Mouse (Mus musculus): ENCODE measurements around the gene Med13. TPM values are rescaled to one million over a fixed set of nuclear protein-coding genes. Genes with fewer than 3 reads are reported as not detected.

Med13 gene
- polyA plus RNA-seq, 1 experiment from 2014 or later = 10.0 TPM

DNA sequence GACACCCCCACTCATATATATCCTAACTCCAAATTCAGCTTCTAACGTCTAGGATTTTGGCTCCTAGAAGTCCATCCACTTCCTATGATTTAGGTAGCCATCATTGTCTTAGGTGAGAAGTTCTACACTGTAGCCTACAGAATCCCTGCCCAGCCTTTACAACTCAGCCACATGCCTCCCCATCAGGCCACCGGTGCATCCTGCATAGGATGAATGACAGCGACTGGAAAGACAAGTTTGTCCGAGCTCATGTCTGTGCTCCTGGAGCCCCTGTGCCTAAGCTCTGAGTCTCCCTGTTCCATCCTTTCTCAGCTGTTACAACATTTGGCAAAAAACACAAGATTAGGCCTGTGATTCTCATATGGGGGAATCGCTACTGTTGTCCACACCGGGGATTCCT lies 17.7 kb upstream of the Med13 start:
- no peaks in the 10 kb centered on the region for H3K9me3 ChIP-seq
- no peaks in the 10 kb centered on the region for H3K27me3 ChIP-seq
- 94% methylated on average over 6 of the region's 6 CpGs for WGBS
- H3K36me3 ChIP-seq = no peaks in the 10 kb centered on the region
- no peak overlapping the region for H3K27ac ChIP-seq
- no peak overlapping the region for H3K9ac ChIP-seq (replicated peaks)
- no peak for ATAC-seq
- H3K4me1 ChIP-seq (replicated peaks) = no peaks in the 10 kb centered on the region
- H3K4me2 ChIP-seq (replicated peaks) = no peak overlapping the region
- H3K4me3 ChIP-seq (replicated peaks) = no peak overlapping the region

GRCm38 (mm10) chr11:86371266-86371665 lies 13.9 kb upstream of the Med13 start:
- H3K9me3 ChIP-seq = no peaks in the 10 kb centered on the region
- H3K4me1 ChIP-seq (replicated peaks) = no peaks in the 10 kb centered on the region
- no peak overlapping the region for H3K9ac ChIP-seq (replicated peaks)
- 84% methylated on average over 7 of the region's 7 CpGs for whole genome bisulfite sequencing
- no peaks in the 10 kb centered on the region for H3K27me3 ChIP-seq
- no peak overlapping the region for H3K4me2 ChIP-seq (replicated peaks)
- no peak overlapping the region for H3K4me3 ChIP-seq (replicated peaks)
- no peaks in the 10 kb centered on the region for H3K36me3 ChIP-seq
- no peak overlapping the region for H3K27ac ChIP-seq
- no peak for ATAC-seq

GRCm38 (mm10) chr11:86369860-86370259 lies 12.5 kb upstream of the Med13 start:
- no peak overlapping the region for H3K9ac ChIP-seq (replicated peaks)
- H3K27me3 ChIP-seq = no peaks in the 10 kb centered on the region
- H3K4me3 ChIP-seq (replicated peaks) = no peak overlapping the region
- no peaks in the 10 kb centered on the region for H3K36me3 ChIP-seq
- no peak overlapping the region for H3K27ac ChIP-seq
- no peak for ATAC-seq
- 93% methylated on average over 5 of the region's 5 CpGs for WGBS
- no peak overlapping the region for H3K4me2 ChIP-seq (replicated peaks)
- H3K4me1 ChIP-seq (replicated peaks) = no peaks in the 10 kb centered on the region
- H3K9me3 ChIP-seq = no peaks in the 10 kb centered on the region

- Histone ChIP-seq H3K27ac (no peak overlapping the region), H3K4me2 (replicated peaks) (no peak overlapping the region), H3K27me3 (no peaks in the 10 kb centered on the region), H3K36me3 (no peaks in the 10 kb centered on the region), H3K9ac (replicated peaks) (no peak overlapping the region), H3K4me1 (replicated peaks) (no peaks in the 10 kb centered on the region), H3K9me3 (no peaks in the 10 kb centered on the region), H3K4me3 (replicated peaks) (no peak overlapping the region)
- WGBS = 78% methylated on average over 5 of the region's 5 CpGs
- ATAC-seq = no peak
These were observed 11.6 kb upstream of the Med13 start for GRCm38 (mm10) chr11:86369003-86369402.

DNA sequence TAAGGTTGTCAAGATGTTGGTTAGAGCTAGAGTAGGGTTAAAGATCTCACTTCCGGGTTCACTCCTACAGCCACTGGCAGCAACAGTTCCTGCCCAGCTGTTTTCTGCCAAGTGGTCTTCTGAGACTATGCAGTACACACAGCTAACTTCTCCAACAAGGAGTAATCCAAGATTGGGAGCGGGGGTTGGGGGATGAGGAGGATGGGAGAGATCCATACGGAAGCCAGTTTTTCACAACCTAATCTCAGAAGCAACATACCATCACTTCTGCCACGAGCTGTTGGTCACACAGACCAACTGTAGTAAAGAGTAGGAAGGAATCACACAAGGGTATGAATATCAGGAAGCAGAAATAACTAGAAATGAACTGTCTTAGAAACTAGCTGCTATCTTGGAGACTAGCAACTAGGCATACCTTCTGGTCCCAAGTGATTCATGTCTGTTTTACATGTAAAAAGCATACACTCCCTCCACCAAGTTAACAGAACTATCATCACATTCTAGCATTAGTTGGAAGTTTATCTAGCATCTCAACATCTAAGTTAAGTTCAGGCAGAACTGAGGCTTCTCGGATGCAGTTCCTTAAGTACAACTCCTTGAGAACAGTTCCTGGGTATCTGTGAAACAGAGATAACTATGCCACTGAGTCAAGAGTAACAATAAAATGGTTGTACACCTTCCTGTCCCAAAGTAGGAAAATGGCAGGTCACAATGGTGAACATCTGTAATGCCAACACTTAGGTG lies 7.5 kb upstream of the Med13 start:
- ATAC-seq = no peak
- WGBS = 80% methylated on average over 5 of the region's 5 CpGs

DNA sequence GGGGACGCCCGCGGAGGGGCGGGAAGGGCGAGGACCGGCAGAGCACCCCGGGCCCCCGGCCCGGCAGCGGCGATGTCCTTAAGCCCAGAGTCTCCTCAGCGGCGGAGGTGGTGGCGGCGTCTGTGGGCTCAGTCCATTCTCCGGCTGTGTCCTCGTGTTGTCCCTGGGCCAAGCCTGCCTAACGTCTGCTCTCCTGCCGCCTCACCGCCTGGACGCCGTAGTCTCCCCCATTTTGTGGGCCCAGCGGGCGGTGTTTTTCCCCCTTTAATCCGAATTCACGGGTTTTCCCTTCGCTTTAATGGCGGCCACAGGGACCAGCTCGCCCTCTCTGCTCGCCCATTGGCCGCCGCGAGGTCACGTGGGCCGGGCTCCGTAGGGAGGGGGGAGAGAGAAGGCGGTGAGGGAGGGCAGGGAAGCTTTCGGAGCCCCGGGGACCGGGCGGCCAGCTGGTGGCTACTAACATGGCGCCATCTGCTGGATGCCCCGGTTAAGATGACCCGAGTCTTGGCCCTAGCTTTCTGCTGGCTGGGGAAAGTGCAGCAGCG lies 654 bp upstream of the Med13 start:
- H3K4me1 ChIP-seq (replicated peaks) = peaks cover 33% of the 10 kb centered on the region
- no peaks in the 10 kb centered on the region for H3K27me3 ChIP-seq
- ATAC-seq = peak; percentile 97
- H3K4me2 ChIP-seq (replicated peaks) = peak overlapping the region; percentile 87
- H3K4me3 ChIP-seq (replicated peaks) = peak overlapping the region; percentile 97
- no peaks in the 10 kb centered on the region for H3K9me3 ChIP-seq
- peak overlapping the region; percentile 88 for H3K9ac ChIP-seq (replicated peaks)
- H3K36me3 ChIP-seq = peaks cover 8% of the 10 kb centered on the region
- H3K27ac ChIP-seq = peak overlapping the region; percentile 99
- WGBS = under 1% methylated on average over 45 of the region's 45 CpGs

More for the DNA sequence above, 7.5 kb upstream of the Med13 start:
- Histone ChIP-seq H3K4me1 (replicated peaks) (no peaks in the 10 kb centered on the region), H3K4me3 (replicated peaks) (no peak overlapping the region), H3K4me2 (replicated peaks) (no peak overlapping the region), H3K9me3 (no peaks in the 10 kb centered on the region), H3K36me3 (no peaks in the 10 kb centered on the region), H3K27me3 (no peaks in the 10 kb centered on the region), H3K9ac (replicated peaks) (no peak overlapping the region), H3K27ac (no peak overlapping the region)

DNA sequence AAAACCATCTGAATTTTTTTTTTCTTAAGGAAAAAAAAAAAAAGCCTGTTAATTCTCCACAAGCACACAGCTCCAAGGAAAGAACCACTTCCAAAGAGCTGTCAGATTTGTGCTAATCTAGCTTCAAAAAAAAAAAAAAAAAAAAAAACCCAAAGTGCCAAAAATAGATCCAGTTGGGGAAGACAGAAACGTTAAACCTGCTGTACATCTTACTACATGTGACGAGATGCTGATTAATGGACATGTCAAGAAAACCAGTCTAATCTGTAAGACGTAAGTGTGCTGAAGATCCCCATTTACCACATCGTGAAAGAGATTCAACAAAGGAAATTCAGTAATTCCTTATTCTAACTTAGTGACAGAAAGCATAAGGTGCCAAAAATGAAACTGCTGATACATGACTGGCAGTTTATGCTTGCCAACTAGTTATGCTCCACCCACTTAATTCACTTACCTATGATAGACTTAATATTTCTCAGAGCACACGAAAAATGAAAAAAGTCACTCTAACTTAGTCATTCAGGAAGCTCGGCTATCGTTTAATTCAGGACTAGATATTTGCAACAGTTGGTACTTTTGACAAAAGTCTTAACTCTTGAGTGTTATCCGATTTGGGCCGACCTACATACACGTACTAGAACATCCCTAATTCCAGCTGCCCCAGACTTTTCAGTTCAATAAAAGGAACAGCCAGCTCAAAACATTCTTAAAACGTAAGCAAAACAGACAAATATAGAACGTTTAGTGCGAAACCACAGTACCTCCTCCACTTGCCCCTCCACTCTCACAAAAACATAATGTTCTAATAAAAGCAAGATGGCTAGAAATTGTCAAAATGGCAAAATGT lies 1.2 kb downstream of the Med13 start:
- Histone ChIP-seq H3K9me3 (no peaks in the 10 kb centered on the region), H3K27ac (no peak overlapping the region), H3K4me3 (replicated peaks) (peak overlapping the region; percentile 97), H3K4me2 (replicated peaks) (peak overlapping the region; percentile 87), H3K27me3 (no peaks in the 10 kb centered on the region), H3K36me3 (peaks cover 8% of the 10 kb centered on the region), H3K4me1 (replicated peaks) (peaks cover 47% of the 10 kb centered on the region), H3K9ac (replicated peaks) (peak overlapping the region; percentile 88)
- WGBS = 10% methylated on average over 13 of the region's 13 CpGs
- no peak for ATAC-seq

DNA sequence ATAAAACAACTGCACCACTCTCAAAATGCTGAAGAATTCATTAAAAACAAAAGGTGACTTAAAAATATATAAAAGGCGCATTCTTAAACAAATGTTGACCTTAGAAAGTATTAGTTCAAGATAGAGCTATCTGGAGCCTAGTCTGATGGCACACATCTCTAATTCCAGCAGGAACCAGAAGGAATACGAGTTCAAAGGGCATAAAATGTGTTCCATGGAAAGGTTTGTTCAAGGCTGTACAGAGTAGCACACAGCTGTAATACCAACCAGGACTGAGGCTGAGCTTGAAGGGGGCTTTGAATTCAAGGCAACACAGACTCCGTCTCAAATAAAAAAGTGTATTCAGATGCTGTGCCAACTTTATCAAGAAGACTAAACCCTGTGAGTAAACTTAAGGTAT lies 3.8 kb downstream of the Med13 start:
- Histone ChIP-seq H3K27ac (no peak overlapping the region), H3K36me3 (peaks cover 8% of the 10 kb centered on the region), H3K4me3 (replicated peaks) (no peak overlapping the region), H3K4me1 (replicated peaks) (peaks cover 55% of the 10 kb centered on the region), H3K4me2 (replicated peaks) (no peak overlapping the region; the same call in 1 of the 2 replicates), H3K9me3 (no peaks in the 10 kb centered on the region), H3K27me3 (no peaks in the 10 kb centered on the region), H3K9ac (replicated peaks) (no peak overlapping the region)
- ATAC-seq = no peak
- 80% methylated on average over 3 of the region's 3 CpGs for WGBS

- Histone ChIP-seq H3K4me3 (replicated peaks) (no peak overlapping the region), H3K9ac (replicated peaks) (no peak overlapping the region), H3K9me3 (no peaks in the 10 kb centered on the region), H3K4me2 (replicated peaks) (0 out of 2 replicates have a peak overlapping the region, but pooled peaks have one; percentile 9), H3K27ac (no peak overlapping the region), H3K27me3 (no peaks in the 10 kb centered on the region), H3K36me3 (peaks cover 8% of the 10 kb centered on the region), H3K4me1 (replicated peaks) (peaks cover 55% of the 10 kb centered on the region)
- 22% methylated on average over 3 of the region's 3 CpGs for WGBS
- 0 out of 2 replicates have a peak, but pooled peaks have one; percentile 62 for ATAC-seq
These were observed 5.6 kb downstream of the Med13 start for GRCm38 (mm10) chr11:86351766-86352315.

DNA sequence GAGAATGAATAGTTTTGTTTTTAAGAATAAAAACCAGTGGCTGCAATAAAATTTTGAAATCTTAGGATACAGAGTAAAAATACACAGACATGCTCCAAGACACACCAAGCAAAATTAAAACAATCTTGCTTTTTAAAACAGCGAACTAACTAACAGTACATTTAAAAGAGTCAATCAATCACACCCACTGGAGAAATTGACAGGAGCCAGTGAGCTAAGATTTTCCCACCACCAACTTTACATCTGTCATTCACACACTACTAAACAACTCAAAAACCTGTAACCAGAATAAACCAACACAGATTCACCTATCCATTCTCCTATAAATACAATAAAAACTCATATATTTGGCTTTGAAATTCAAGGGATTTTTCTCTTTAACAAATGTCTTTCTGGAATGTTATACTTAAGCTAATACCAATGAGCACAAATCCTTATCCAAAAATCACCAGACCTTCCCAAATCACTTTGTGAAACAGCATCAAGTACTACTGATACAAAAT lies 6.7 kb downstream of the Med13 start:
- Histone ChIP-seq H3K4me3 (replicated peaks) (no peak overlapping the region), H3K36me3 (peaks cover 12% of the 10 kb centered on the region), H3K9ac (replicated peaks) (no peak overlapping the region), H3K4me1 (replicated peaks) (peaks cover 45% of the 10 kb centered on the region), H3K9me3 (no peaks in the 10 kb centered on the region), H3K27me3 (no peaks in the 10 kb centered on the region), H3K27ac (no peak overlapping the region), H3K4me2 (replicated peaks) (no peak overlapping the region)
- 80% methylated on average over 1 of the region's 1 CpGs for WGBS
- no peak for ATAC-seq

- ATAC-seq = no peak
- H3K27me3 ChIP-seq = no peaks in the 10 kb centered on the region
- no peak overlapping the region for H3K27ac ChIP-seq
- no peak overlapping the region for H3K4me2 ChIP-seq (replicated peaks)
- peaks cover 34% of the 10 kb centered on the region for H3K4me1 ChIP-seq (replicated peaks)
- H3K9me3 ChIP-seq = no peaks in the 10 kb centered on the region
- H3K9ac ChIP-seq (replicated peaks) = no peak overlapping the region
- 60% methylated on average over 2 of the region's 2 CpGs for WGBS
- peaks cover 16% of the 10 kb centered on the region for H3K36me3 ChIP-seq
- no peak overlapping the region for H3K4me3 ChIP-seq (replicated peaks)
These were observed 8.1 kb downstream of the Med13 start for GRCm38 (mm10) chr11:86349325-86349724.

DNA sequence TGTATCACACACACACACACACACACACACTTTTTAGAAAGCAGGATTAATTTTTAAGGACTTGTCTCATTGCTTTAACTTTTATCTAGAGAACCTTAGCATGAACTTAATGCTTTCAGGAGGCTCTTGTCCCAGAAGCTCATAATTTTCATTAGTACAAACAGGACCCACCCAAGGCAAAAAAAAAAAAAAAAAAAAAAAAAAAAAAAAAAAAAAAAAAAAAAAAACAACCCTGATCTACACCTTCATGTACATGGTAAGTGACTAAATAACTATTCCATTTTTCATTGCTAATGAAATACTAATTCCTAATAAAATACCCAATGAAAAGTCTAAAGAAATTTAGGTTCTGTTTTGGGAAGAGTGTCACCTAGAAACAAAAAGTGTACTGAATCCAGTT lies 8.5 kb downstream of the Med13 start:
- H3K4me2 ChIP-seq (replicated peaks) = no peak overlapping the region
- ATAC-seq = no peak
- H3K27me3 ChIP-seq = no peaks in the 10 kb centered on the region
- H3K36me3 ChIP-seq = peaks cover 18% of the 10 kb centered on the region
- H3K9me3 ChIP-seq = no peaks in the 10 kb centered on the region
- H3K4me1 ChIP-seq (replicated peaks) = peaks cover 30% of the 10 kb centered on the region
- no peak overlapping the region for H3K4me3 ChIP-seq (replicated peaks)
- H3K27ac ChIP-seq = no peak overlapping the region
- H3K9ac ChIP-seq (replicated peaks) = no peak overlapping the region

Measured in midbrain, embryonic 13.5 days (tissue).